Mouse (Mus musculus) c-Kit-positive CD71-positive TER-119-positive erythroid progenitor cells, embryonic 14.5 days (primary cell): ENCODE data around the gene Gm3012.
"Not testable (repeated sequence)": the region's sequence is repeated elsewhere in the genome, so short reads cannot be mapped to it uniquely, and the experiment has no call there.

Experiments
- DNase-seq: peaks from one replicate; pipeline ENCODE4 v3.0.0-alpha.2; 2013; ENCODE audit warnings: low spot score

Gene Gm3012

DNA sequence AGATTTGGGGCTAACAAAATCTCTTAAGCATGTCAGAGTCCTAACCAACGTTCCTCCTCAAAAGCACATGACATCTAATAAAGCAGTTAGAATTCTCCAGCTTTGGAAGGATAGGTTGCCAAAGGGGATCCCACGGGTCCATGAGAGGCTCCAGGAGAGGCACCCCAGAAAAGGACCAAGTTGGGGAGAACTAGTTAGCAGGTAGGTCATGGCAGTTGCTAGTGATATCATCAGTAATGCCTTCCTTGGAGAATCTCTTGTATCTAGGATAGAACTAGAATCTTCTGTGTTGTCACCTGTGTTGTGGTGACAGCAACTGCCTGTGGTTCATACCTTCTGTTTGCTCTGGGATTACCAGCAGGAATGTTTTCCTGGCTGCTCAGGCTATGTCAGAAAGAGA lies at the start of gene Gm3012:
TSS of gene Gm3012 (plus strand) at position 301 of the 400 bp plus-strand sequence.
- DNase-seq = not testable (repeated sequence)

DNA sequence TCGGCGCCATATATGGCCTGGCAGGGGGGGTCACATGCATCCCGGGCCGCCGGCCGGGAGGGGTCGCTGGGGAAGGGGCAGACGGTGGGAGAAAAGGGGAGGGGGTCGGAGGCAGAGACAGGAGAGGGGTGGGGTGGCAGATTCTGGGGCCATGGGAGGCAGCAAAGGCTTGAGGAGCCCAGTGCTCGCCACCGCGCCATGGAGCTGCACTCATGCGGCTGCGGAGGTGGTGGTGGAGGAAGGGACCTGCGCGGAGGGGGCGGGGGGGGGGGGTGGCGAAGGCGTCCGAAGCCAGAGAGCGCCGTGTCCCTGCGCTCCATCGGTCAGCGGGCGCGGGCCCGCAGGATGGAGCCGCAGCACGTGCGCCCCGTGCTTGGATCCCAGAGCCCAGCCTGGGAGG lies 17.4 kb downstream of the Gm3012 start, which contains the start of gene Gm3020:
TSS of gene Gm3020 (plus strand) at position 301 of the 400 bp plus-strand sequence.
- DNase-seq = not testable (repeated sequence)

DNA sequence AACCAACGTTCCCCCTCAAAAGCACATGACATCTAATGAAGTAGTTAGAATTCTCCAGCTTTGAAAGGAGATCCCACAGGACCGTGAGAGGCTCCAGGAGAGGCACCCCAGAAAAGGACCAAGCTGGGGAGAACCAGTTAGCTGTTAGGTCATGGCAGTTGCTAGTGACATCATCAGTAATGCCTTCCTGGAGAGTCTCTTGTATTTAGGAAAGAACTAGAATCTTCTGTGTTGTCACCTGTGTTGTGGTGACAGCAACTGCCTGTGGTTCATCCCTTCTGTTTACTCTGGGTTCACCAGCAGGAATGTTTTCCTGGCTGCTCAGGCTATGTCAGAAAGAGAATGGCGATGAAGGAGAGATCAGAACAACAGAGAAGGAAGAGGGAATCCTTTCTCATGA lies 54.2 kb downstream of the Gm3012 start, which contains the start of gene Gm3043:
TSS of gene Gm3043 (plus strand) at position 301 of the 400 bp plus-strand sequence.
- not testable (repeated sequence) for DNase-seq
